Mouse (Mus musculus) C2C12 (cell line): Measurements from ENCODE around the gene Olfr281.

Experiments
- CEBPB ChIP-seq: IDR thresholded peaks from one replicate; pipeline ENCODE4 v1.6.1; 2011; ENCODE audit warnings: low read depth, mild to moderate bottlenecking, control low read depth, moderate library complexity
- CTCF ChIP-seq: IDR thresholded peaks from one replicate; pipeline ENCODE4 v1.5.1; 2011; ENCODE audit not compliant: control insufficient read depth, insufficient read depth, insufficient read length
- MAX ChIP-seq: IDR thresholded peaks from one replicate; pipeline ENCODE4 v1.6.1; 2011; ENCODE audit warnings: mild to moderate bottlenecking, control low read depth
- MYOD1 ChIP-seq: IDR thresholded peaks from one replicate; pipeline ENCODE4 v1.6.1; 2011; ENCODE audit warnings: low read depth; ENCODE audit not compliant: control insufficient read depth, insufficient read length
- MYOG ChIP-seq: IDR thresholded peaks from one replicate; pipeline ENCODE4 v1.6.1; 2011; ENCODE audit not compliant: control insufficient read depth, insufficient read length; ENCODE audit errors: extremely low read depth
- USF1 ChIP-seq: IDR thresholded peaks from one replicate; pipeline ENCODE4 v1.6.1; 2011; ENCODE audit warnings: low read depth, mild to moderate bottlenecking, control low read depth, moderate library complexity

DNA sequence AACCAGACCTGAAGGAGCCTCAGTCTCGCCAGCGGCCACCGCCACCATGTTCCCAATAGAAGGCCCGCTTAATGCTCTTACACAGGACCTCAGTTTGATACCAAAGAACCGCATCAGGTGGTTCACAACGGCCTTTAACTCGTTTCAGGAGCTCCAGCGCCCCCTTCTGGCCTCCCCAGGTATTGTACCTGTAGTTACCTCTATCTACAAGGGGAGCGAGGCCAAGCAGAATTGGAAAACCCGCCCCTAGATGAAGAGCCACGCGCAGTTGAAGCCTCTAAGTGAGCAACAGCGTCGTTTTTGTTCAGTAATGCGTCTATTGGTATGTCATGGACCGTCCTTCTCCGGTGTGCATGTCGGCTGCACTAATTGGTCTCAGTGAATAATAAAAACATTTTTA is 52.1 kb downstream of the Olfr281 start:
- TF ChIP-seq MYOG (no peak), CTCF (peak; percentile 35), MAX (no peak), USF1 (no peak), MYOD1 (no peak), CEBPB (no peak)
